Mouse (Mus musculus): ENCODE measurements around the gene Adgrb2.

GRCm38 (mm10) chr4:129954527-129954926, 30.1 kb upstream of the Adgrb2 start:
- no peak for TF ChIP-seq MAFK (IDR thresholded peaks at IDR 0.05; ENCODE audit: borderline replicate concordance, low read depth, low read length)
- TF ChIP-seq CTCF (IDR thresholded peaks at IDR 0.05 in 2 of 3, conservative IDR thresholded peaks at IDR 0.05 in 1 of 3; ENCODE audit: control insufficient read depth in 1 of 3, insufficient read depth in 1 of 3, low read depth in 2 of 3, low read length in 3 of 3, poor library complexity in 1 of 3, severe bottlenecking in 1 of 3): no peak
- no peak for TF ChIP-seq POLR2AphosphoS2 (IDR thresholded peaks at IDR 0.05; ENCODE audit: low read length)
- no peak for TF ChIP-seq POLR2A (IDR thresholded peaks at IDR 0.05; ENCODE audit: control insufficient read depth in 1 of 2, insufficient read depth in 1 of 2, low read depth in 1 of 2, low read length in 2 of 2, poor library complexity in 1 of 2)
- TF ChIP-seq MXI1 (IDR thresholded peaks at IDR 0.05; ENCODE audit: low read depth, low read length): no peak
- TF ChIP-seq NRF1 (IDR thresholded peaks at IDR 0.05; ENCODE audit: insufficient read depth, low read depth, low read length, poor library complexity, severe bottlenecking): no peak
- TF ChIP-seq EP300 (IDR thresholded peaks at IDR 0.05; ENCODE audit: low read depth in 1 of 2, low read length in 2 of 2): no peak
- no peak for TF ChIP-seq GABPA (IDR thresholded peaks at IDR 0.05; ENCODE audit: low read depth, low read length)
- no peak for TF ChIP-seq TCF12 (IDR thresholded peaks at IDR 0.05; ENCODE audit: low read depth, low read length)
- TF ChIP-seq RCOR1 (IDR thresholded peaks at IDR 0.05; ENCODE audit: low read depth, low read length): no peak
- no peak for TF ChIP-seq BHLHE40 (IDR thresholded peaks at IDR 0.05; ENCODE audit: borderline replicate concordance, low read depth, low read length)
- no peak for TF ChIP-seq USF1 (IDR thresholded peaks at IDR 0.05; ENCODE audit: low read depth, low read length)
- no peak for TF ChIP-seq ZKSCAN1 (IDR thresholded peaks at IDR 0.05; ENCODE audit: low read depth, low read length)

Data from MEL (cell line).